Mouse (Mus musculus): ENCODE data around the gene Zfyve1. TPM values are rescaled to one million over a fixed set of nuclear protein-coding genes. Genes with fewer than 3 reads are reported as not detected.
"Not testable (repeated sequence)": the region's sequence is repeated elsewhere in the genome, so short reads cannot be mapped to it uniquely, and the experiment has no call there.

Gene Zfyve1
- 30.4 and 31.7 TPM in 2 replicates for polyA plus RNA-seq (2015; fragmentation: Nextera tagmentation; extraction: Ambion mirVana)

DNA sequence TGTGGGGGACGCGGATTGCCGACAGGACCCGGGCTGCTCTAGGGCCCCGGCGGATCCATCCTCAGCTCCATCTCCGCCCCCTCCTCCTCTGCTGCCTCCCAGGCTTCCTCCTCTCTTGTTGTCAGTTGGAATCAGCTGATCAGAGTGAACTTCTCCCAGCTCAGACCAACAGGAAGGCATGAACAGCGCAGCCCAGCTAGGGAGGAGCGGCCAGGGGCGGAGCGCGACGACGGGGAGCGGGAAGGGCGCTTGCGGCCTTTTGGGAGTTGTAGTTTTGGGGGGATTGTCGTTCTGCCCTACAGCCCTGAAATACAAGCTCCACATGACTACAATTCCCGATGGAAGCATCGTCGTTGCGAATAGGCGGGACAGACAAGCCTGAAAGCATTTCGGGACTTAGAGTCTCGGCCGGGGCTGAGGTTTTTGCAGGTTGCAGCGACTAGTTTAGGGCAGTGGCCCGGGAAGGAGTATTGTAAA lies at the start of gene Zfyve1:
TSS of gene Zfyve1 (minus strand) at position 198 of the 477 bp plus-strand sequence.
- no peaks in the 10 kb centered on the region for H3K27me3 ChIP-seq (replicated peaks)
- peak within 1 kb of the TSS; percentile 93 for H3K27ac ChIP-seq
- H3K9me3 ChIP-seq = no peaks in the 10 kb centered on the region
- peak within 1 kb of the TSS; percentile 88 for H3K4me3 ChIP-seq
- under 1% methylated on average over 24 of the region's 28 CpGs for WGBS
- H3K4me1 ChIP-seq = peaks cover 39% of the 10 kb centered on the region
- peak within 1 kb of the TSS; percentile 90 for H3K9ac ChIP-seq
- H3K36me3 ChIP-seq (replicated peaks) = peaks cover 11% of the 10 kb centered on the region; the same call in 1 of the 2 replicates
- peak; percentile 99 for ATAC-seq (replicated peaks)
- H3K4me2 ChIP-seq = peak within 1 kb of the TSS; percentile 73

- Histone ChIP-seq H3K36me3 (replicated peaks) (peaks cover 39% of the 10 kb centered on the region; the same call in 1 of the 2 replicates), H3K9ac (no peak overlapping the region), H3K9me3 (no peaks in the 10 kb centered on the region), H3K4me2 (no peak overlapping the region), H3K27ac (no peak overlapping the region), H3K4me3 (no peak overlapping the region), H3K27me3 (replicated peaks) (no peaks in the 10 kb centered on the region), H3K4me1 (no peaks in the 10 kb centered on the region)
- 89% methylated on average over 1 of the region's 1 CpGs for WGBS
- ATAC-seq (replicated peaks) = no peak
These were observed 46.1 kb upstream of the Zfyve1 start for GRCm38 (mm10) chr12:83643116-83643515.

DNA sequence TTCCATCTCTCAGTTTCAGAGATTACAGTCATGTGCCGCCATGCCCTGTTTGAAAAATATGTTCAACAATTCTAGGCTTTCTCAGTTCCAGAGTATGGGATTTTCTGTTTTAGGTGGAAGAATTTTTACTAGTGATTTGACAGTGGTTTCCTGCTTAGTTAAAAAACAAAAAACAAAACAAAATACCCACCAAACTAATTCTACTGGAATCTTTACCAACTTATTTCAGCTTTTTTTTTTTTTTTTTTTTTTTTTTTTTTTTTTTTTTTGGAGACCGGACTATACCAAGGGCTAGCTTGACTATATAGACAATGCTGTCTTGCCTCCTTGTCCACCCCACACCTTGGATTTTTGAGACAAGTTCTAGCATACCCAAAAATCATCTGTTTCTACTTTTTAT lies 44.2 kb upstream of the Zfyve1 start:
- H3K36me3 ChIP-seq (replicated peaks) = peaks cover 44% of the 10 kb centered on the region; the same call in 1 of the 2 replicates
- no peak overlapping the region for H3K4me2 ChIP-seq
- no peak overlapping the region for H3K4me3 ChIP-seq
- H3K27me3 ChIP-seq (replicated peaks) = no peaks in the 10 kb centered on the region
- WGBS = 95% methylated on average over 2 of the region's 2 CpGs
- H3K27ac ChIP-seq = no peak overlapping the region
- H3K4me1 ChIP-seq = no peaks in the 10 kb centered on the region
- no peak overlapping the region for H3K9ac ChIP-seq
- no peaks in the 10 kb centered on the region for H3K9me3 ChIP-seq
- no peak for ATAC-seq (replicated peaks)

DNA sequence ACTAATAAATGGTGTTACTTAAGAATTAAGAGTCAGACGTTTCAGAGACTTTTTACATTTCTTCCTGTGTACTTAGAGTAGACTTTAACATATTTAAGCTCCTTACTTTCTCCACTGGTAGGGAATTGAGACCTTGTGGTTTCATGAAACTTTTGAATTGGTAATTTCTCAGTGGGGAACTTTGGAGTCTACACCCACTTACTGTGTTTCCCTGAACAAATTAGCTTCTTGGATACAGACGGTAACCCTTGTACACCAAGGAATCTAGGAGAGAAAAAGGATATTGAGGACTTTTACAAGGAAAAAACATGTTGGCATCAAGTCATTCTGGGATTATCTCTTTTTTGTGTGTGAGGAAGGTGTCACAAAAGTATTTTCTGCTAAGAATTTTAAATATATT lies 36.8 kb upstream of the Zfyve1 start:
- peak overlapping the region; percentile 88; the same call in 1 of the 2 replicates for H3K4me3 ChIP-seq
- no peak for ATAC-seq (replicated peaks)
- no peak overlapping the region for H3K9ac ChIP-seq
- H3K4me2 ChIP-seq = peak overlapping the region; percentile 62
- H3K36me3 ChIP-seq (replicated peaks) = peaks cover 16% of the 10 kb centered on the region; the same call in 1 of the 2 replicates
- H3K27ac ChIP-seq = no peak overlapping the region
- H3K9me3 ChIP-seq = no peaks in the 10 kb centered on the region
- 45% methylated on average over 2 of the region's 2 CpGs for WGBS
- peaks cover 9% of the 10 kb centered on the region for H3K4me1 ChIP-seq
- H3K27me3 ChIP-seq (replicated peaks) = no peaks in the 10 kb centered on the region

- H3K27ac ChIP-seq = peak overlapping the region; percentile 97
- H3K4me3 ChIP-seq = peak overlapping the region; percentile 88
- H3K4me1 ChIP-seq = peaks cover 9% of the 10 kb centered on the region
- no peaks in the 10 kb centered on the region for H3K9me3 ChIP-seq
- under 1% methylated on average over 20 of the region's 20 CpGs for WGBS
- 0 out of 2 replicates have a peak, but pooled peaks cover 11% of the 10 kb centered on the region for H3K36me3 ChIP-seq (replicated peaks)
- H3K27me3 ChIP-seq (replicated peaks) = no peaks in the 10 kb centered on the region
- peak overlapping the region; percentile 90 for H3K9ac ChIP-seq
- peak; percentile 72 for ATAC-seq (replicated peaks)
- peak overlapping the region; percentile 62 for H3K4me2 ChIP-seq
These were observed 35.6 kb upstream of the Zfyve1 start for GRCm38 (mm10) chr12:83632680-83633025.

- Histone ChIP-seq H3K27ac (peak overlapping the region; percentile 97), H3K9me3 (no peaks in the 10 kb centered on the region), H3K4me2 (peak overlapping the region; percentile 62), H3K4me1 (peaks cover 9% of the 10 kb centered on the region), H3K27me3 (replicated peaks) (no peaks in the 10 kb centered on the region), H3K9ac (peak overlapping the region; percentile 90), H3K36me3 (replicated peaks) (0 out of 2 replicates have a peak, but pooled peaks cover 7% of the 10 kb centered on the region), H3K4me3 (peak overlapping the region; percentile 88)
- ATAC-seq (replicated peaks) = peak; percentile 100
- under 1% methylated on average over 66 of the region's 68 CpGs for WGBS
These were observed 35.0 kb upstream of the Zfyve1 start for GRCm38 (mm10) chr12:83631743-83632679.

GRCm38 (mm10) chr12:83630936-83631335 lies 33.9 kb upstream of the Zfyve1 start, which contains the start of gene Rbm25:
TSS of gene Rbm25 (plus strand) at chr12:83631236.
- H3K27me3 ChIP-seq (replicated peaks); H3K9me3 ChIP-seq; ATAC-seq (replicated peaks); H3K36me3 ChIP-seq (replicated peaks); H3K4me1 ChIP-seq: not testable (repeated sequence)
- WGBS = no CpG with 5 or more reads among the region's 5 CpGs
- H3K27ac ChIP-seq = peak within 1 kb of the TSS; percentile 97
- peak within 1 kb of the TSS; percentile 88 for H3K4me3 ChIP-seq
- H3K9ac ChIP-seq = peak within 1 kb of the TSS; percentile 90
- peak within 1 kb of the TSS; percentile 62 for H3K4me2 ChIP-seq

DNA sequence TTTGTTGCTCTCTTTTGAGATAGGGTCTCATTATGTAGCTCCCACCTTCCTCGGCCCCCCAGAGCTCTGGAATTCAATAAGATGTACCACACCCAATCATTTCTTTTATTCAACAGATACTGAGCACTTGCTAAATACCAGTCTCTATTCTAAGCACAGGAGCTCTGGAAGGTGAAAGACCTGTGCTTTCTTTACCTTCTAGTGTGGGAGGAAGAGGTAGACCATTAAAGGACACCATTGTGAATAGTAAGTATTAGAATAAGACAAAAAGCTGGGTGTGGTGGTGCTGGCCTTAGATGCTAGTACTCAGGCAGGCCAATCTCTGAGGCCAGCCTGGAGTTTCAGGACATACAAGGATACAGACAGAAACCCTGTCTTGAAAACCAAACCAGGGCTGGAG lies 27.3 kb upstream of the Zfyve1 start:
- Histone ChIP-seq H3K9ac (no peak overlapping the region), H3K9me3 (no peaks in the 10 kb centered on the region), H3K27ac (no peak overlapping the region), H3K36me3 (replicated peaks) (no peaks in the 10 kb centered on the region), H3K4me1 (no peaks in the 10 kb centered on the region), H3K4me3 (no peak overlapping the region), H3K4me2 (no peak overlapping the region), H3K27me3 (replicated peaks) (no peaks in the 10 kb centered on the region)
- ATAC-seq (replicated peaks) = no peak
- 89% methylated on average over 1 of the region's 1 CpGs for WGBS

DNA sequence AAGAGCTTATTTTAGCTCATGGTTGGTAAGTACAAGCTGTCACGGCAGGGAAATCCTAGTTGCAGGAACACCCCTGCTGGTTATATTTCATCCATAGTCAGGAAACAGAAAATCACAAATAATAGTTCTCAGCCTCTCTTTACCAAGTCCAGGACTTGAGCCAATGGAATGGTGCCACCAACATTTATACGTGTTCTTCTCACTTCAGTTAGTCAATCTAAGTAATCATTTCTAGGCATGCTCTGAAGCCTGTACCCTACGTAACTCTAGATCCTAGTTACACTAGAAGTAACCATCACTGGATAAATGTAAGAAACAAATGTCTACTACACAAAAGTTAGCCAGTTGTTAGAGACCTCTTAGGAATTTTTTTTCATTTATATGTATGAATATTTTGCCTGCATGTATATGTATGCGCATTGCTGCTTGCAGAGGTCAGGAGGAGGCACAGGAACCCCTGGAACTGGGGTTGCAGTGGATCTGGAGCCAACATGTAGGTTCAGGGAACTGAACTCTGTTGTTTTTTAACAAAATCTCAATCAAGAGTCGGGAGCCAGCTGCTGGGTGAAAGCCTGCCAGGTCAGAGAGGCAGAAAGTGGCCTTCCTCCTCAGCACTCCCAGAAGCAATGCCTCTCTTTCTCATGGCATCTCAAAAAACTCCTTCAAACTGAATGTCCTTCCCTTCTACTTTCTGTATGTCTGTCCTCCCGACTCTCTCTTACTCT lies 25.2 kb upstream of the Zfyve1 start:
- H3K9ac ChIP-seq = no peak overlapping the region
- no peak overlapping the region for H3K4me2 ChIP-seq
- H3K4me3 ChIP-seq = no peak overlapping the region
- H3K9me3 ChIP-seq = no peaks in the 10 kb centered on the region
- H3K27ac ChIP-seq = no peak overlapping the region
- no peaks in the 10 kb centered on the region for H3K27me3 ChIP-seq (replicated peaks)
- 86% methylated on average over 6 of the region's 6 CpGs for WGBS
- ATAC-seq (replicated peaks) = no peak
- H3K4me1 ChIP-seq = no peaks in the 10 kb centered on the region
- H3K36me3 ChIP-seq (replicated peaks) = no peaks in the 10 kb centered on the region

DNA sequence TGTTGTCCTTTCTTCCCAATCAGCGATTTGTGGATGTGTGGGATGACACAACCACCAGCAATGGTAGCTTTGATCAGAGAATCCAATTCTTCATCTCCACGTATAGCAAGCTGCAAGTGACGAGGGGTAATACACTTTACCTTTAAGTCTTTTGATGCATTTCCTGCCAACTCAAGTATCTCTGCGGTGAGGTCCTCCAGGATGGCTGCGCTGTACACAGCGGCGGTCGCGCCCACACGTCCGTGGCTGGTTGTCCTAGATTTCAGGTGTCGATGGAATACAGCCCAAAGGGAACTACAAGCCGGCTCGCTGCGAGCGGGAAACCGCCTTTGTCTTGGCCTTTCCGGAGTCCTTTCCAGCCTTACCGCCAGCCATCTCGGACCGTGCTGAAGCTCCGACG lies 23.7 kb upstream of the Zfyve1 start:
- H3K27ac ChIP-seq = not testable (repeated sequence)

GRCm38 (mm10) chr12:83618981-83619380 lies 22.0 kb upstream of the Zfyve1 start:
- Histone ChIP-seq H3K4me3 (no peak overlapping the region), H3K36me3 (replicated peaks) (no peaks in the 10 kb centered on the region), H3K27ac (no peak overlapping the region), H3K4me1 (no peaks in the 10 kb centered on the region), H3K9ac (no peak overlapping the region), H3K4me2 (no peak overlapping the region), H3K27me3 (replicated peaks) (no peaks in the 10 kb centered on the region), H3K9me3 (no peaks in the 10 kb centered on the region)
- 81% methylated on average over 2 of the region's 2 CpGs for WGBS
- no peak for ATAC-seq (replicated peaks)

More for the DNA sequence above, 23.7 kb upstream of the Zfyve1 start:
- H3K27me3 ChIP-seq (replicated peaks); H3K4me1 ChIP-seq; H3K9ac ChIP-seq; H3K4me3 ChIP-seq; H3K9me3 ChIP-seq; ATAC-seq (replicated peaks); H3K36me3 ChIP-seq (replicated peaks); H3K4me2 ChIP-seq: not testable (repeated sequence)
- 68% methylated on average over 23 of the region's 23 CpGs for WGBS

GRCm38 (mm10) chr12:83617261-83617660 lies 20.2 kb upstream of the Zfyve1 start:
- no peak overlapping the region for H3K4me2 ChIP-seq
- no peak overlapping the region for H3K27ac ChIP-seq
- H3K36me3 ChIP-seq (replicated peaks) = no peaks in the 10 kb centered on the region
- H3K4me3 ChIP-seq = no peak overlapping the region
- H3K9me3 ChIP-seq = no peaks in the 10 kb centered on the region
- WGBS = 96% methylated on average over 5 of the region's 5 CpGs
- H3K9ac ChIP-seq = no peak overlapping the region
- no peaks in the 10 kb centered on the region for H3K4me1 ChIP-seq
- no peaks in the 10 kb centered on the region for H3K27me3 ChIP-seq (replicated peaks)
- ATAC-seq (replicated peaks) = no peak
